Mouse (Mus musculus): Measurements from ENCODE around the gene Ctnnd2.

The Ctnnd2 gene

GRCm38 (mm10) chr15:30757991-30758390, 585.6 kb downstream of the Ctnnd2 start:
- DNase-seq = no peak

- DNase-seq = no peak
These were observed 589.8 kb downstream of the Ctnnd2 start for GRCm38 (mm10) chr15:30762211-30762610.

DNA sequence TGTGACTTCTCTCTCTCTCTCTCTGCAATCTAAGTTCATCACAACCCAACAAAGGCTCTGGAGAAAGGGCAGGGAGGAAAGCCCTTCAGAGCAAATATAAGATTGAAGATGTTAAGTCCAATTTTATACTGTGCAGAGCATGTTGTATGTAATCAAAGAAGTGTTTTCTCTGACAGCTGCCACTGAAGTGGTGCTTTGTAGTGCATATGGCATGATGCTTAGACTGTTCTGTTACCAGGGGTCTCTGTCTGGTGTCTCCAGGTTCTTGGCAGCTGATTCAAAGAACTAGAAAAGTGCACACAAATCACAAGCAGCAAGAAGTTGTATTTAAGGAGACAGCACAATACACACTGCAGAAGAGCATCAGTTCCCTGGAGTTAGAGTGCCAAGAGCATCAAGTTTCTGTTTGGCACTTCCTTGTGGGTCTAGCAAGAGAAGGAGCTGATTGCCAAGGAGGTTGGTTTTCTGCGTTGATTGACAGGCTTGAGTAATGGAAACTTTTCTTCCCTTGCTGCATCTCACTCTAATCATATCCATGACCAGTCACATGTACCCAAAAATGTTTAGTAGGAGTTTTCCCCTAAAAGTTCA, 590.4 kb downstream of the Ctnnd2 start:
- no peak for DNase-seq

GRCm38 (mm10) chr15:30776931-30777330, 604.5 kb downstream of the Ctnnd2 start:
- DNase-seq = no peak

DNA sequence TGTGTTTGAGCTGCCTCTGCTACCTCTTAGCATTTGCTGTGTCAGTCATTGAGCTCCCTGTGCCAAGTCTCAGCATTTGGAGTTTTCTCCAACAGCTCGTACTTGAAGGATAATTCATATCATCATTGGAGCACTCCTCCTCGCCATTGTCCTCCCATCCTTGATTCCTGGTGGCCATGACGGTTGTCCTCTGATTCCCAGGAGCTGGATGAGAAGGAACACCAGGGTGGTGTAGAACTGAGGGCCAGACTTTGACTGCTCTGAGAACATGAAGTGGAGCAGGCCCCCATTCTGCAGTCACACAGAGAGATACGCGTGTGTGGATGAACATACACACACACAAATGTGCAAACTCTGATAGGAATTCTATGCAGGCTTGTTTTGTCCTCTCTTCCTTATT, 605.4 kb downstream of the Ctnnd2 start:
- no peak for DNase-seq

DNA sequence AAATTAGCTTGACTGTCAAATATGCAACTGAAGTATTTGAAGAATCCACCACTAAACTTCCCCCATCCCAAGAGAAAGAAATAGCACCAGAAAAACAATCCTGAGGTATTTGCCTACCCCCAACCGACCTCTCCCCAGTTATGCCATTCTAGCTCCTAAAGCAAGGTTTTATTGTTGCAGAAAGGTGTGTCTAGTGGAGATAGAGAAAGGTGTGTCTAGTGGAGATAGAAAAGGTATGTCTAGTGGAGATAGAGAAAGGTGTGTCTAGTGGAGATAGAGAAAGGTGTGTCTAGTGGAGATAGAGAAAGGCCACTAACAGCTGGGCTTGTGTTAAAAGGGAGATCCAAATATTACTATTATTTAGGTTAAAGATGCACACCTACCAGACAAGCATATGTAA, 607.5 kb downstream of the Ctnnd2 start:
- no peak for DNase-seq

- DNase-seq = no peak
These were observed 608.6 kb downstream of the Ctnnd2 start for GRCm38 (mm10) chr15:30780977-30781376.

- no peak for DNase-seq
These were observed 613.4 kb downstream of the Ctnnd2 start for GRCm38 (mm10) chr15:30785706-30786320.

DNA sequence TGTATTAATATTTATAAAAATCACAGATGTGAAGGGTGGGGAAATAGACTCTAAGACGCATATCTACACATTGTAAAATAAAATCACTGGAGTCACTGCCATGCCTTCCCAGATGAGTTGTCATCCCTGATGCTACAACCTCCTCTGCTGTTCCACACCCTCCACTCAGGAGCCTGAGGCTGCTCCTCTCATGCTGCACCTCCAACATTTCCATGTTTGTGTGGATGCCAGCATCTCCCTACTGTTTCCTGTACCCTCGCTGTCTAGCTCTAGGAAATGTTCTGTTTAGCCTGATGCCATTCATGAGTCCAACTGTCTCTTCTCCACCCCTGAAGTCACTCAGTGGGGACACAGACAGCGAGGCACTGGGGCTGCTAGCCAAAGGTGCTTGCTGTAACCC, 620.9 kb downstream of the Ctnnd2 start:
- no peak for DNase-seq

DNA sequence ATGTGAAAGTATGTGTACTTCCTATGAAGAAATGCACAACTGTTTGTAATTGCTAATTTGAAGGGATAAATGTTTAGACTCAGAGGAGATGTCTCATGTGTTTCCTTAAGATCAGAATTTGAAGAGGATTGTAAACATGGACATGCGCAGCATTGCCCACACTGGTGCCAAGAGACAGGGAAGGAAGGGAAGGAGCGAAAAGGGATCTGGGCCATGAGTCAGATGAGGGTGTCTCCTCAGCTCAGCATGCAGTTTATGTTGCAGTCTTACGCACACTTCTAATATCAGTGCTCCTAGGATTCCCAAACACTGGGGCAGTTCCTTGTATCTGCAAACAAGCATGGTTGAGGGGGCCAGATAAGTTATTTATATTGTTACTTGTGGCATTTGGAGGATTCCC, 623.3 kb downstream of the Ctnnd2 start:
- DNase-seq = no peak

GRCm38 (mm10) chr15:30827424-30828263, 655.3 kb downstream of the Ctnnd2 start:
- DNase-seq = no peak

DNA sequence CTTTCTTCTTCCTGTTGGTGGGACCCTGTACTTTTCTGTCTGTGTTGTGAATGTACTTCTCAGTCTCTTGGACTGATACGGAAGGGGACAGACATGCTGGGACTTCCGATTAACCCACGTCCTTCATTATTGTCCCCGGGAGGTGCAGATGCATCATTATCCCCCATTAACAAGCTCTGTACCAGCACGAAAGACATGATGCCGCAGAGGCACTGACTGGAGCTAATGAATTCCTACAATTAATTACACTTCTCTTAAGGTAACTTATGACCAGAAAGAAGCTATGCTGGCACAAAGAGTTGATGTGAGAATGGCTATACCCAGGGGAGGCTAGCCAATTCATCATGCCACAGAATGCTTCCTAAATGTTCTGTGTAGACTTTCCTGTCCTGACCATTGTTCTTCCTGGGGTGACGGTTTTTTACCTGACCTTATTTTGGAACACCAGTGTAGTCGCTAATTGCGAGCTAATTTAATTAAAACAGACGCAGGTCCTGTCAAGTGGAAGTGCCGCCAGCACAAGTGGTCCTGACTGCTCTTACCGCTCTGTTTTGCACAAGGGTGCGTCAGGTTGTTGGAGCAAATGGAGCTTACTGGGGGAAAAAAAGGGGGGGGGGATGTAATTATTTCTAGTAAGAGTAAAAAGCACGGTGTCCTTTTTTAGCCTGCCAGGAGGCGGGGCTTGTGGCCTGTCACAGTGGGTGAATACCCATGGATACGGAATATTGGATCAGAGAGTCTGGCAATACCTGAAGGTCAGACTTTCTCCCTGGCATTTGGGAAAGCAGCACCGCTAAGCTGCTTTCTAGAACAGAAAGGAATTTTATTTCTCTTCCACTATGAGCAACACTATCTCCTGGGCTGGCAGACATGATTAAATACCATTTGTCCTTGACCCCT, 685.1 kb downstream of the Ctnnd2 start:
- no peak for DNase-seq

- DNase-seq = no peak
These were observed 695.0 kb downstream of the Ctnnd2 start for GRCm38 (mm10) chr15:30867429-30867828.

DNA sequence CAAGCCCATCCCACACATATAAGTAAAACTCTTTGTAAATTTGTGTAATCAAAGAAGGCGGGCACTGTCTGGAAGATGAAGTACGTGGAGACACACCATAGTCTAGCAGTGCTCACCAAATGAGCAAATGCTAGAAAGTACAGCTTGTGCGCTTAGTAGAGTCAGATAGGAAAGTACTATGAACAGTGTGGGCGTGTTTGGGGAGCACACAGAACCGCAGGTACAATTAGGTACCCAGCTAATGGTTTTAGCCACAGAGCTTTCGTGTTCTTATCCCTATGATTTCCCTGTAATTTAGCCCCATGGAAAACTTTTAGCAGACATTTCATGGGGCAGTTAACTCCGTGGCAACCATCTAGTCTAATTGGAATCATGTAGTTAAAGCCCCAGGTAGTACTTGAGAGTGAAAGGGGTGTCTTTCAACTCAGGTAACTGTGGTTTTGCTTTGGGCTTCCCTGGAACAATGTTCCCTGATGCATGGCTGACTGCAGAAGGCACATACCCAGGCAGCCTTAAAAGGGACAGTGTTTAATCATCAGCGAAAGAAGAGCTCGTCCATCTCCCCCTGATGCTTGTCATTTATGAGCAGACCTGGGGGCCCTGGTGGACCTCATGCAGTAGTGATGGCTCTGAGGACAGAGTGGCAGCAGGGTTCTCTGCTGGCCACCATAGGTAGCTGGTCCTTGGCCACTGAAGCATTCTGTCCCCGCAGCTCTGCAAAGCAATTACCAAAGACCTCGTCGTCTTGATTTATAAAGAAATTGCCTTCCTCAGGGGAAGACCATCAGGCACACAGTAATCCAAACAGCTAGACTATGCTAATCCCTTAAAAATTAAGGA, 697.5 kb downstream of the Ctnnd2 start:
- no peak for DNase-seq

GRCm38 (mm10) chr15:30875523-30875922, 703.1 kb downstream of the Ctnnd2 start:
- no peak for DNase-seq

GRCm38 (mm10) chr15:30884692-30885334, 712.4 kb downstream of the Ctnnd2 start:
- DNase-seq = no peak

DNA sequence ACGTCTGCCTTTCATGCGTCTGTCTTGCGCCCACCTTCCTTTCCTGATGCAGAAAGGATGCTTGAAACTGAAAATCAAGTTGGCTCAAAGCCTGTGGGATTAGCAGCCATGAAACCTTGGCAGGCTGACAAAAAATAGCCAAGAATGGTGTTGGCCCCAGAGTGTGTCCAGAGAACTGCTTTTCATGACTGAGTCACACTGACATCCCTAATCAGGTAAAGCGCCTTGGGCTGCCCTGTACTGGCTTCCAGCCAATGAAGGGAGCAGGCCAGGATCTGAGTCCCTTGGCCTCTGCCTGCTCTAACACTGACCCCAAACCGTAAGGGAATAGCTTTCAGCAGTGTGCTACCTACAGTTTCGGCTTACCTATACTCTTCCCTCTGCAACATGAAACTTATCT, 713.0 kb downstream of the Ctnnd2 start:
- DNase-seq = no peak

DNA sequence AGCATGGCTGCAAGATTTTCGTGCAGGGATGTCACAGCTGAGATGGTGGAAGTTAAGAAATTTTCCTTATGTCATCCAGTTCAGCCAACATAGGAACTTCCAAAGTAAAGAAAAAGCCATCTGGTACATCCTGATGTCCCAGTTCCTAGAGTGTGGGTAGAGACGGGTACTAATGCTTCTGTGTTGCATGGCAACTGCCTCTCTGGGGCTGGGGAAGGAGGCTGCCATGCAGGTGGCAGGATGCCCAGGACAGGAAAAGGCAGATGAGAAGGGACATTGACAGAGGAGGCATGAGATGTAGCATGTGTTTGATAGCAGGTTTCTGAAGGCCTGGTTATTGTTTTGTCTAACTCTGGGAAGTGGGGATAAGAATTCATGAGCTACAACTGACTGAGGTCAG, 715.2 kb downstream of the Ctnnd2 start:
- no peak for DNase-seq

DNA sequence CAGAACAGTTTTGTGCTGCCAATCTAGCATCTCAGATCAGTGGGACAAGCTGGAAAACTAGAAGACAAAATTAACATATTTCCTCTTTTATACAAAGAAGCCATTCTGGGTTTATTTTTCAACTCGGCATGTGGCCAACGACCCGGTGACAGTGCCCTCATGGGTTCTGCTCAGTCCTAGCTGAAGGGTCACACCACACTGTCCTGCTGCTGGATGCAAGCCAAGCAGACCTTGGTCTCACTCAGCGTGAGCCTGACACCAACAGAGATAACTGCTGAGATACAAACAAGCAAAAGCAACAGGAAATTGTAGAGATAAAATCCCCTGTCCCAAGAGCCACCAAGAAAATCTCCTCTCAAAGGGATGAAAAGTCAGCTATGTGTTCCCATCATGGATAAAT, 719.6 kb downstream of the Ctnnd2 start:
- no peak for DNase-seq

DNA sequence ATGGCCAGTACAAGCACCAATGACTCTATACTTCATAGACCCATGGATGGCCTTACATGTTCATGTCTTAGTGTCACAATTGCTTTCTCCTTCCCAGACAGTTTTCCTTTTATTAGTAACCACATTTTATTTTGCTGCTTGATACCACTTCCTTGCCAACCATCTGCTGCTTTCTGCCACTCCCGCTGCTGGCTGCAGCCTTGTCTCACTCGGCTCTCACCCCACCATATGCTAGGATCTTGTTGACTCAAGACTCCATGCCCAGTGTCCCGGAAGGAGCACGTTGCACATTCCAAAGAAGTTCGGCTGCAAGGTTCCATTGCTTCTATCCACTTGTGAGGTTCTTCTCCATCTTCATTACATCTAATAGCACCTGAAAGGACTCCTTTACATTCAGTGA, 722.7 kb downstream of the Ctnnd2 start:
- no peak for DNase-seq

DNA sequence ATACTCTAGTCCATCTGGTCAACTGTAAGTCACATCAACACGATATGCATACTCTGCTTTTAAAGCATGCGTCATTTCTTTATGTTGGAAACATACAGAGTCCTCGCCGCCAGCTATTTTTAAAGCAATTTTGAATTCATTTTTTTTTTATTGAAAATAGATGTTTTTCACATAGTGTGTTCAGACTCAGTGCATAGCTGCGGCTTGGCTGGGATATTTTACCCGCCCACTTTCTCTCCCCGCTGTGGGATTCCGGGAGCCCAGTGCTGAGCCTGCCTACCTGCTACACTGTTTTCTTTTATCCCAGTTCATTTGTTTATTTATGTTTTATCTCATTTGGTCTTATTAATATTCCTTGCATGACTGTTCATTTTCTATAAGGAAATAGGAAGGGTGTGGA, 724.9 kb downstream of the Ctnnd2 start:
- DNase-seq = no peak

DNA sequence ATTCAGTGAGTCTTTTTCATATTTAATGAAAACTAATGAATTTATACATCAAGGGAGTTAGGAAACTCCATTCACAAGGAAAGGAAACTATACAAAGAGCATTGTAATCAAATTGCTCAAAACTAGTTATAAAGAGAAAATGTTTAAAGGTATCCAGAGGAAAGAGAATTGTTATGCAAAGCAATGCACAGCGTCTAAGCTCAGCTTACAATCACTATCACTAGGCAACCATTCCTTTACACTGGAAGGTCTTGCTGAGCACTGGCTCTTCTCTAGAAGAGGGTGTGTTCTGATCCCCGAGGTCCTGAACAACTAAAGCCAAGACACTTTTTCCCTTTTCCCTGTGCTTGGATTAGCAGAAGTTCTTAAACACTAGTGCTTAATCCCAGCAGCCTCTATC, 735.6 kb downstream of the Ctnnd2 start:
- DNase-seq = no peak
